Mouse (Mus musculus): ENCODE measurements at regions not wholly inside any gene's neighbourhood (a gene's known extent, or its start where the extent isn't known, plus 50 kb on each side); places are given as distances from the start of the nearest gene placed in this dataset.

- DNase-seq (ENCODE audit: low spot score): no peak
These were observed 629.1 kb upstream of the Dpp10 start for GRCm38 (mm10) chr1:124674420-124674819.

GRCm38 (mm10) chr1:124652872-124653271 is 607.5 kb upstream of the Dpp10 start:
- no peak for DNase-seq (ENCODE audit: low spot score)

- no peak for DNase-seq (ENCODE audit: low spot score)
These were observed 607.0 kb upstream of the Dpp10 start for GRCm38 (mm10) chr1:124652251-124652861.

- DNase-seq (ENCODE audit: low spot score): no peak
These were observed 589.9 kb upstream of the Dpp10 start for GRCm38 (mm10) chr1:124635246-124635768.

- DNase-seq (ENCODE audit: low spot score): no peak
These were observed 584.7 kb upstream of the Dpp10 start for GRCm38 (mm10) chr1:124630084-124630483.

- no peak for DNase-seq (ENCODE audit: low spot score)
These were observed 539.3 kb upstream of the Dpp10 start for GRCm38 (mm10) chr1:124584620-124585019.

Measured in yolk sac, embryonic 10.5 days (tissue).